Mouse (Mus musculus): ENCODE measurements around the gene Tdrd1. TPM values are rescaled to one million over a fixed set of nuclear protein-coding genes. Genes with fewer than 3 reads are reported as not detected.

Gene Tdrd1
- total RNA-seq, 2 experiments from 2014 or later = 0.07 to 0.10 TPM

DNA sequence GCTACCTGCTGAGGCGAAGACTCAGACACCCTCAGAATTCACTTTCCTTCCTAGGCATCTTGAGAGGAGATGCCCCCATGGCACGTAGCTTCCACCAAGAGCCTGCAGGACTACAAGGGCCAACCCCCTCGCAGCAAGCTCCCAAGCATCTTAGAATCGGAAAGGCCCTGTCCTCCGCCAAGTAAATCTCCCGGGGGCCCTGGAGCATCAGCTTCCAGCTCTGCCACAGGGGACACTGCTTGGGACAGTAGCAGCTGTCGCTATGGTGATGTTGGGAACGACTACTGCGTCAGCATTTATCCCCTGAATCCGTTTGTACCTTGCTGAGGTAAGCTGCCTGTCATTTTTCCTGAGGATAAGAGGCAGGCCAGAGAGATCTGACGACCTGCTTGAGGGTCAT is 84.6 kb downstream of the Tdrd1 start:
- no peak for DNase-seq

DNA sequence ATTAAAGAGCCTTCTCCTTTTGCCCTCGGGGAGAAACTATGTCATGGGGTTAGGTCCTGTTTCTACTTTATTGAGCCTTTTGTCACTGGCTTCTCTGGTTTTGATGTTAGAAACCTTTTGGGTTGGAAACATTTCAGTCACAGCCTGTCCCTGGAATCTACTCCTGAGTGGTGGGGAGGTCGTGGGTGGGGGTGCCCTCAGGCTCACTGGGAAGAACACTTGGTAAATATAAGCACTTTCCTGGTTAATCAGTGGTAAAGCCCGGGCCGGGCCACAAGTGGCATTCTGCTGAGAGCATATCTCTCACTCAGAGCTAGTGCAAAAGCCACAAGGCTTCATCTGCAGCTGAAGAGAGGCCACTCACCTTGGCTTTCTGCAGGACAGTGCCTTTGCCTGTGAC is 87.8 kb downstream of the Tdrd1 start:
- DNase-seq = no peak

DNA sequence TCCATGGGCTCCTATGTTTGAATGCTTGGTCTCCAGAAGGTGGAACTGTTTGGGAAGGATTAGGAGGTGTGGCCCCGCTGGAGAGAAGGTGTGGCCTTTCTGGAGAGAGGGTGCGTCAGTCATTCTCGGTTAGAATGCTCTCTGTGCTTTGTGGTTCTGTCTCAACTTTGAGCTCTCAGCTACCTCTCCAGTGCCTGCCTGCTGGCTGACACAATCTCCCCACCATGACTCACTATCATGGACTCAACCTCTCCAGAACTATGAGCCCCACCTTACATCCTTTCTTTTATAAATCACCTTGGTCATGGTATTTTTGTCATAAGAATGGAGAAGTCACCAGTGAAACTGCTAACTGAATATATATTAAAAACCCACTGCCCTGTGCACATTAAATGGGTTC is 88.6 kb downstream of the Tdrd1 start:
- DNase-seq = no peak

GRCm38 (mm10) chr19:56915084-56915483 is 89.1 kb downstream of the Tdrd1 start:
- DNase-seq = no peak

Other genes with a start within 250 kb of the Tdrd1 start
- gene Adrb1, start 104.0 kb upstream of the Tdrd1 start, total RNA-seq (2021) = 1 to 10 TPM; 2.9 to 4.1 TPM
- gene Ccdc186, start 4.0 kb upstream of the Tdrd1 start, total RNA-seq (2021) = 10 to 100 TPM; 22.9 to 27.2 TPM
- gene Vwa2, start 48.0 kb downstream of the Tdrd1 start, total RNA-seq (2021) = not detected
- 10 to 100 TPM; 12.2 to 27.4 TPM for gene Afap1l2, start 182.0 kb downstream of the Tdrd1 start, total RNA-seq (2021)

Data from adrenal gland, postnatal 36 days (tissue).